Mouse (Mus musculus) kidney, adult 2 months (tissue): ENCODE data around the gene Myh7.

Experiments used
- CTCF ChIP-seq: fragments of 200-500 bp; conservative IDR thresholded peaks from 2 replicates; pipeline ENCODE4 v1.5.1; 2011; ENCODE audit warnings: low read depth, mild to moderate bottlenecking, control low read depth, low read length, moderate library complexity, mixed read lengths; ENCODE audit not compliant: insufficient read depth, insufficient read length
- POLR2A ChIP-seq: fragments of 200-500 bp; IDR thresholded peaks from one replicate; pipeline ENCODE4 v1.6.1; 2011; ENCODE audit warnings: low read depth, low read length, control low read depth

DNA sequence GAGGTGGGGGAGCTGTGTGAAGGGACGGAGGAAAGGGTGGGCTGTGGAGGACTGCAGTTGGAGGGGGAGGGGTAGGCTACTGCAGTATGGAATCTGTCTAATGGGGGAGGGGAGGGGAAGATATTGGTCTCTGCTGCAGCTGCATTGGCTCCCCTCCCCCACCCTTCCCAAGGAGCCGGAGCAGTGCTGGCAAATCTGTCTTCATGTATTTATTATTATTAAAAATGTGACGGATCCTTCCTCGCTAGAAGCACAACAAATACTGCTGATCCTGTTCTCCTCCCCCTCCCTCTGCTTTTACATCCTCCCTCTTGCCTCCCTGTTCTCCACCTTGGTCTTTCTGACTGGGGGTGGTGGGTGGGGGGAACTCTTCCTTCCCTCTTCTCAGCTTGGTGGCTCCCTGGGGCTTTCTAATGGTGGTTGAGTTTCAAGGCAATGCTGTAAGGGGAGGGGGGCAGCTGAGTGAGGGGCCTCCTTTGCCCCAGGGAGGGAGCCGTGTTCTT, 34.0 kb upstream of the Myh7 start:
- TF ChIP-seq CTCF (no peak), POLR2A (no peak)
